Mouse (Mus musculus): ENCODE results near the gene Parp3.
"Not testable (repeated sequence)": the region's sequence is repeated elsewhere in the genome, so short reads cannot be mapped to it uniquely, and the experiment has no call there.

Parp3 gene

GRCm38 (mm10) chr9:106476924-106477484 is at the start of gene Parp3:
Gene Parp3, minus strand, starts transcription at chr9:106476949.
- DNase-seq, result peak; percentile 100

GRCm38 (mm10) chr9:106519909-106520308 is 43.2 kb upstream of the Parp3 start:
- no peak for DNase-seq

- DNase-seq, result no peak
These were observed 42.7 kb upstream of the Parp3 start for GRCm38 (mm10) chr9:106519433-106519832.

GRCm38 (mm10) chr9:106514273-106514672 is 37.5 kb upstream of the Parp3 start, which contains the start of gene Iqcf5:
Gene Iqcf5, plus strand, starts transcription at chr9:106514573.
- no peak for DNase-seq

GRCm38 (mm10) chr9:106513566-106513965 is 36.8 kb upstream of the Parp3 start:
- DNase-seq, result no peak

GRCm38 (mm10) chr9:106512729-106513450 is 36.1 kb upstream of the Parp3 start:
- DNase-seq, result no peak

GRCm38 (mm10) chr9:106509356-106509755 is 32.6 kb upstream of the Parp3 start:
- DNase-seq, result no peak

GRCm38 (mm10) chr9:106504246-106504645 is 27.5 kb upstream of the Parp3 start:
- no peak for DNase-seq

GRCm38 (mm10) chr9:106501846-106502245 is 25.1 kb upstream of the Parp3 start:
- DNase-seq, result no peak

- no peak for DNase-seq
These were observed 22.9 kb upstream of the Parp3 start, which contains the start of gene Iqcf1 for GRCm38 (mm10) chr9:106499667-106500066. Gene Iqcf1, plus strand, starts transcription at chr9:106499967.

GRCm38 (mm10) chr9:106487602-106488001 is 10.9 kb upstream of the Parp3 start:
- not testable (repeated sequence) for DNase-seq

- DNase-seq, result no peak
These were observed 8.3 kb upstream of the Parp3 start for GRCm38 (mm10) chr9:106485076-106485475.

- DNase-seq, result no peak
These were observed 6.9 kb upstream of the Parp3 start for GRCm38 (mm10) chr9:106483606-106484005.

- no peak for DNase-seq
These were observed 6.4 kb upstream of the Parp3 start for GRCm38 (mm10) chr9:106483136-106483535.

GRCm38 (mm10) chr9:106482578-106483115 is 5.9 kb upstream of the Parp3 start:
- DNase-seq, result no peak

GRCm38 (mm10) chr9:106481676-106482075 is 4.9 kb upstream of the Parp3 start:
- DNase-seq, result no peak

GRCm38 (mm10) chr9:106481075-106481474 is 4.3 kb upstream of the Parp3 start:
- DNase-seq, result no peak

- DNase-seq, result no peak
These were observed 3.8 kb upstream of the Parp3 start for GRCm38 (mm10) chr9:106480541-106480940.

GRCm38 (mm10) chr9:106478101-106478500 is 1.4 kb upstream of the Parp3 start:
- DNase-seq, result no peak

GRCm38 (mm10) chr9:106477649-106478048 is 900 bp upstream of the Parp3 start:
- no peak for DNase-seq

GRCm38 (mm10) chr9:106476002-106476923 is 486 bp downstream of the Parp3 start:
- DNase-seq, result no peak

- no peak for DNase-seq
These were observed 1.1 kb downstream of the Parp3 start, which contains the start of gene Rrp9 for GRCm38 (mm10) chr9:106475663-106476001. Gene Rrp9, plus strand, starts transcription at chr9:106475963.

- DNase-seq, result no peak
These were observed 1.7 kb downstream of the Parp3 start for GRCm38 (mm10) chr9:106475046-106475445.
